Mouse (Mus musculus) ES-E14 (cell line): ENCODE measurements at regions not wholly inside any gene's neighbourhood (a gene's known extent, or its start where the extent isn't known, plus 50 kb on each side); places are given as distances from the start of the nearest gene placed in this dataset.

Experiments used
- DNase-seq: peaks from one replicate; pipeline ENCODE4 v3.0.0-alpha.2; 2013; ENCODE audit warnings: low read depth, low spot score
- H3K27ac ChIP-seq: 2 replicates; pipeline ENCODE4 v1.5.1; 2012; ENCODE audit warnings: low read depth, mild to moderate bottlenecking, low read length, moderate library complexity, mixed read lengths; ENCODE audit not compliant: poor library complexity, insufficient read depth, severe bottlenecking
- H3K36me3 ChIP-seq: 2 replicates; pipeline ENCODE4 v1.6.1; 2012; ENCODE audit warnings: mild to moderate bottlenecking, low read length, moderate library complexity, mixed read lengths; ENCODE audit not compliant: control insufficient read depth, poor library complexity, insufficient read depth, severe bottlenecking
- H3K4me1 ChIP-seq, 2 experiments: fragments of 150-350 bp in 1 of 2; sonication (generic) in 1 of 2; 2 replicates each; pipeline ENCODE4 v1.6.1; 2012; ENCODE audit warnings: low read length in 2 of 2, mild to moderate bottlenecking in 1 of 2, mixed read lengths in 1 of 2; ENCODE audit not compliant: control insufficient read depth in 2 of 2, insufficient read depth in 2 of 2, poor library complexity in 1 of 2
- H3K4me3 ChIP-seq, 2 experiments: fragments of 150-350 bp in 1 of 2; sonication (generic) in 1 of 2; 2 replicates each; pipeline ENCODE4 v1.5.1; 2012; ENCODE audit warnings: low read length in 2 of 2, low read depth in 1 of 2, mild to moderate bottlenecking in 1 of 2, mixed read lengths in 1 of 2; ENCODE audit not compliant: insufficient read depth in 1 of 2, poor library complexity in 1 of 2, severe bottlenecking in 1 of 2
- H3K9ac ChIP-seq: 2 replicates; pipeline ENCODE4 v1.6.1; 2012; ENCODE audit warnings: low read depth, mild to moderate bottlenecking, low read length, mixed read lengths; ENCODE audit not compliant: poor library complexity, insufficient read depth, severe bottlenecking
- H3K9me3 ChIP-seq: fragments of 150-350 bp; sonication (generic); 2 replicates; pipeline ENCODE4 v1.6.1; 2012; ENCODE audit warnings: low read depth, mild to moderate bottlenecking, low read length; ENCODE audit not compliant: control insufficient read depth, insufficient read depth
- CHD2 ChIP-seq: IDR thresholded peaks from 2 replicates; pipeline ENCODE4 v1.6.1; 2014; ENCODE audit warnings: mild to moderate bottlenecking, low read depth, low read length, inconsistent platforms
- HCFC1 ChIP-seq: IDR thresholded peaks from 2 replicates; pipeline ENCODE4 v1.6.1; 2012; ENCODE audit warnings: low read length, inconsistent platforms, borderline replicate concordance; ENCODE audit not compliant: insufficient read depth
- MAFK ChIP-seq: IDR thresholded peaks from 2 replicates; pipeline ENCODE4 v1.6.1; 2014; ENCODE audit warnings: mild to moderate bottlenecking, low read depth, low read length, inconsistent platforms; ENCODE audit not compliant: insufficient read depth
- ZC3H11A ChIP-seq: IDR thresholded peaks from 2 replicates; pipeline ENCODE4 v1.6.1; 2012; ENCODE audit warnings: low read depth, mild to moderate bottlenecking, inconsistent platforms, low read length, borderline replicate concordance
- ZNF384 ChIP-seq: IDR thresholded peaks from 2 replicates; pipeline ENCODE4 v1.6.1; 2012; ENCODE audit warnings: low read depth, low read length, inconsistent platforms
- in situ Hi-C, 2 experiments: fragments of 600-800 bp; cut with MboI; formaldehyde crosslinking; loops; one replicate each; pipeline ENCODE4 v1.15.1; 2025; ENCODE audit warnings: low sequenced_read_pairs in 2 of 2, inconsistent platforms in 1 of 2; ENCODE audit not compliant: unreplicated experiment in 2 of 2

DNA sequence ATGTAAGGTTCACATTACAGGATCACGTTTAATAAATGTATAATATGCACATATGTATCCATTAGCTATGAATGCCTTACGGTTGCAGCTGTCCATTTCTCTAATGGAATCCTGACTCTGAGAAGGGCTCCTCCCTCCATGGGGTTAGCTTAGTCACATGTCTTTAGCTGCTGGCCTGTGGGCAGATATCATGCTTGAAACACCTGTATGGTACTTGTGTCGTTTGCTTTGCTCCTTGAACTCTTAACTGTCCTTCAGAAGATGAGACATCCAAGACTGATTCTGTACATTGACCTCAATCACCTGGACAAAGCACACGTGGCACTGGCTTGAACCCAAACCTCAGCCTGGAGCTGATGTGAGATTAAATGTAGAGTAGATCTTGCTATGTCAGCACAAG, 128.3 kb upstream of the 4930583I09Rik start:
- TF ChIP-seq MAFK (no peak), CHD2 (no peak), ZC3H11A (no peak), HCFC1 (no peak), ZNF384 (no peak)
- no peaks in the 10 kb centered on the region for H3K4me1 ChIP-seq
- no peaks in the 10 kb centered on the region for H3K36me3 ChIP-seq
- in situ Hi-C loops, result no loop called here
- H3K4me3 ChIP-seq, result no peak overlapping the region
- no peak overlapping the region for H3K9ac ChIP-seq
- no peak overlapping the region for H3K27ac ChIP-seq
- no peaks in the 10 kb centered on the region for H3K9me3 ChIP-seq
- DNase-seq, result no peak

DNA sequence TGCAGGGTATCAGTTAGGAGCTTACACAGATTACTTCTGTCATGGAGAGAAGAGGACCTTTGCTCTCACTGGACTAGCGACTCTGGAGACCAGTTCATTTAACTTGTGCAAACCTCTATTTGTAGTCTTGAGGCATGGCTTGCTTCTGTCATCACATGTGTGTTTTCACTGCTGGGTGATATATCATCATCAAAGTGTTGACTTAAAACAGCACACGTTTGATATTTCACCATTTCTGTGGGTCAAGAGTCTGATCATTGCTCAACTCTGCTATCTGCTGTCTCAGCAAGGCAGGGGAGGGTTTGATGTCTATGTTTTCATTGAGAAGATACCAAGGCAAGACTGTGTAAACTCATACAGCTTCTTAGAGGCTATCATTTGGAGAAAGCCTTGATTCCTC, 126.0 kb upstream of the 4930583I09Rik start:
- Histone ChIP-seq H3K9ac (no peak overlapping the region), H3K4me3 (no peak overlapping the region), H3K36me3 (no peaks in the 10 kb centered on the region), H3K4me1 (no peaks in the 10 kb centered on the region), H3K27ac (no peak overlapping the region), H3K9me3 (no peaks in the 10 kb centered on the region)
- in situ Hi-C loops, result no loop called here
- no peak for DNase-seq
- no peak for TF ChIP-seq ZC3H11A
- no peak for TF ChIP-seq CHD2
- TF ChIP-seq MAFK, result no peak
- TF ChIP-seq HCFC1, result no peak
- no peak for TF ChIP-seq ZNF384

DNA sequence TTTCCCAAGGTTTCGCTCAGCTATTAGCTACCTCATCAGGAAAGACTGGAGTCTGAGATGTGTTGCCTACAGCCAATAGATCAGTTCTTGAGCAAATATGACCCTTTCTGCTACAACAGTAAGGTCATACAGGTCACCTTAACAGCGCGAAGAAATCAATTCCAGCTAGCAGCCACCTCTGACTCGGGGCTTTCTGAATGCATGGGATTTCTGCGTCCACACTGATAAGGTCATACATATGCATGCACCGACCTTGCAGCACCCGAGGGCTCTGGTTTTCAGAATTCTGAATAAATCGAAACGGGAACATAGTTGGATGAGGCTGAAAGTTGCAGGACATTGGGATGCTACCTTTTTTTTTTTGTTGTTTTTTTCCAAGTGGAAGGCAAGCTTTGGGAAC, 121.6 kb upstream of the 4930583I09Rik start:
- in situ Hi-C loops, result no loop called here
- no peak overlapping the region for H3K4me3 ChIP-seq
- TF ChIP-seq ZNF384 (no peak), MAFK (no peak), HCFC1 (no peak)
- H3K4me1 ChIP-seq, result no peaks in the 10 kb centered on the region
- no peaks in the 10 kb centered on the region for H3K36me3 ChIP-seq
- DNase-seq, result no peak
- no peaks in the 10 kb centered on the region for H3K9me3 ChIP-seq
- H3K9ac ChIP-seq, result no peak overlapping the region
- no peak overlapping the region for H3K27ac ChIP-seq

DNA sequence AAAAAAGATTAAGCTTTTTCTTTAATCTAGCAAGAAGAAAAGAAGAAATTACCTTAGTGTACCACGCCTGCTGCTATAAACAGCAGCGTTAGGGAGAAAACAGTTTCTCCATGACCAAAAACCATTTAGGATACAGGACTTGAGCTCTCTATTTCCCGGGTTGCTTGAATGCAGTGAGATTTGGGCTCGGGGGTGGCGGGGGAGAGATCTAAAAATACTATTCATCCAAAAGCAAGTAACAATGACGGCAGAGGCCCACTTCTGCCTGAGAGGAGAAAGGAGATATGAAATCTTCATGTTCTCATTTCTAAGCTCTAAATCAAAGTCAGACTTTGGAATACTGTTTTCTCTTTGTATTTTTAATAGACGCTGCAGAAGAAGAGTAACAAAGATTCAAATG, 120.6 kb upstream of the 4930583I09Rik start:
- no peak overlapping the region for H3K4me3 ChIP-seq
- no peaks in the 10 kb centered on the region for H3K9me3 ChIP-seq
- no peak for TF ChIP-seq ZC3H11A
- TF ChIP-seq ZNF384, result no peak
- no peak for TF ChIP-seq MAFK
- no peak for TF ChIP-seq HCFC1
- no peak for TF ChIP-seq CHD2
- in situ Hi-C loops, result no loop called here
- no peak for DNase-seq
- H3K9ac ChIP-seq, result no peak overlapping the region
- no peaks in the 10 kb centered on the region for H3K4me1 ChIP-seq
- no peak overlapping the region for H3K27ac ChIP-seq
- no peaks in the 10 kb centered on the region for H3K36me3 ChIP-seq

DNA sequence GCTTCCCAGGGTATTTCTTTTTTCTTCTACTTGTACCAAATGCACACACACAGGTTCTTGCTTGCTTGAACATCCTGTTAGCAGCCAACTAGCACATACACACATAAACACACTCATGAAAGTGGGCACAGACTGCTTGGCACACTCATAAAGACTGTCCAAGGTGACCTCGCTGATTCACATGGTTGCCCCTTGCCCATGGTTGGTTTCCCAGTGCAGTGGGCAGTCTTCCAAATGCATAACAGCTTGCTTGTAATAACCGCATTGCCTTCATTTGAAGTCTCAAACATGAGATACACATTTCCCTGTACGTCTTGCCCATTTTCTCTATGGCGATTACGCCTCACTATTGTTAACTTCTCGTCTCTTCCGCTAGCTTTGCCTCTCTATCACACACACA, 117.4 kb upstream of the 4930583I09Rik start:
- no peak for DNase-seq
- Histone ChIP-seq H3K9ac (no peak overlapping the region), H3K4me3 (no peak overlapping the region), H3K9me3 (no peaks in the 10 kb centered on the region), H3K4me1 (peaks cover 0 to 2% of the 10 kb centered on the region in 2 experiments; a peak in 1 of 4 replicates), H3K27ac (no peak overlapping the region), H3K36me3 (no peaks in the 10 kb centered on the region)
- TF ChIP-seq CHD2 (no peak), MAFK (no peak), ZC3H11A (no peak), ZNF384 (no peak), HCFC1 (no peak)
- in situ Hi-C loops, result no loop called here
